Mouse (Mus musculus): ENCODE results near the gene Grb7.
A peak's percentile ranks its signal among the peaks of the same experiment; 100 is the strongest.

Gene Grb7

DNA sequence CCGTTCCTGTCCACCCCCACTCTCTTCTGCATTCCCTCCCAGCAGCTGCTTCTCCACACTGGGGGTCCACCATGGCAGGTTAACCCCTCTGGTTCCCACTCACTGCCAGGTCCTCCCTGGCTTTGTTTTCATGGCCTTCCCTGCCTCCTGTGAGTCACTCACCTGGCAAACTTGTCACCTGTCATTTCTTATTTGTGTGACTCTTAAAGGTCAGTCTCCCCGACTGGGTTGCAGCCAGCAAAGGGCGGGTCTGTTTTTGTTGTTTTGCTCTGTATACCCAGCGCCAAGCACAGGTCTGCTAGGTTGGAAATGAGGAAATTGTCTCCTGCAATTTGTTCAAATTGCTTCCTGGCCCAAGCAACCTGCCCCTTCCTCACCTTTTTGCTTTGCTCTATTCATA lies 515 bp upstream of the Grb7 start:
- no peak for DNase-seq (ENCODE audit: low spot score in 2 of 2)

DNA sequence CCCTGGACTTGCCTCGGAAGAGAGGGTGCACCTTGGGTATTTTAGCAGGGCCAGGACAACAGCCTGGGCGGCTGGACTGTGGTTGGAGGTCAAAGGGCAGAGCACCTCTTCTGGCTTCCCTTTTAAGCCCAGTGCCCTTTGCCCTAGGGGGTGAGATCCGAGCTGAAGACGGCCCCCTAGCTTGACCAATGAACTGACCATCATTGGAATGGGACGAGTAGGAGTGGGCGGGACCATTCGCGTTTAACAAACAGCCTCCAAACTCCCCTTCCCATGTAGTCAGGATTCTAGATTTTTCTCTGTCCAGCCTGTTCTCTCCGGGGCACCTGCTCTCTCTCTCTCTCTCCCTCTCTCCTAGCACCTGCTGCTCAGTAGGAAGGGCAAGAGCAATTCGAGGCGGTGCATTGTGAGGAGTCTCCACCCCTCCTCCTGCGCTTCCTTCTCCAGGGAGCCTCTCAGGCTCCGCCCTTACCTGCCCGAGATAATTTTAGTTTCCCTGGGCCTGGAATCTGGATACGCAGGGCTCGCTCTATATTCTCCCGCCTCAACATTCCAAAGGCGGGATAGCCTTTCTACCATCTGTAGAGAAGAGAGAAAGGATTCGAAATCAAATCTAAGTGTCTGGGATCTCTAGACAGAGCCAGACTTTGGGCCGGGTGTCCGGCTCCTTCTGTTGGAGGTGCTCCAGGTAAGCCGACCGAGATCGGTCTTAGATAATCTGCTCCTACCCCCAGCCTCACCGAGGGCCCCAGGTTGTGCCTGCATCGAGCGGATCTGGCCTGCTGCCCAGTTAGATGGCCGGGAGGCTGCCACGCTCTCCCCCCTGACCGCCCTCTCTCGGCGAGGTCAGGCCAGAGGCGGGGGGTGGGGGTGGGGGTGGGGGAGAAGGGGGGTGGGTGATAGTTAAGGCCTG lies 624 bp downstream of the Grb7 start:
- DNase-seq (ENCODE audit: low spot score in 2 of 2) = no peak

DNA sequence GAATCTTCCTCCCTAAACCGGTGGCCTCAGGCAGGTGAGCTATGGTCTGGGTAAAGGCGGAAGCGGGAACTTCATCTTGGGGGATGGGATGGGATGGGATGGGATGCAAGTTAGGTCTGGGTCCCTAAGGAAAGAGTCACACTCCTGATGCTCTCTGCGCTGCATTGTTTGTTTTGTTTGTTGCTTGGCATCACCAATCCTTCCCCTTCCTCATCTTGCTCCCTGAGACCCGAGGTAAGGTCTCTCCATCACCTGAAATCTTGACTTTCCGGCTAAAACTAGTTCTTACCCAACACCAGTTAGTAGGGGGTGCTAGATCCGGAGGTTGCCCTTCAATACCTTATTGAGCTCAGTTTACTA lies 1.3 kb downstream of the Grb7 start:
- DNase-seq (ENCODE audit: low spot score in 2 of 2) = no peak

DNA sequence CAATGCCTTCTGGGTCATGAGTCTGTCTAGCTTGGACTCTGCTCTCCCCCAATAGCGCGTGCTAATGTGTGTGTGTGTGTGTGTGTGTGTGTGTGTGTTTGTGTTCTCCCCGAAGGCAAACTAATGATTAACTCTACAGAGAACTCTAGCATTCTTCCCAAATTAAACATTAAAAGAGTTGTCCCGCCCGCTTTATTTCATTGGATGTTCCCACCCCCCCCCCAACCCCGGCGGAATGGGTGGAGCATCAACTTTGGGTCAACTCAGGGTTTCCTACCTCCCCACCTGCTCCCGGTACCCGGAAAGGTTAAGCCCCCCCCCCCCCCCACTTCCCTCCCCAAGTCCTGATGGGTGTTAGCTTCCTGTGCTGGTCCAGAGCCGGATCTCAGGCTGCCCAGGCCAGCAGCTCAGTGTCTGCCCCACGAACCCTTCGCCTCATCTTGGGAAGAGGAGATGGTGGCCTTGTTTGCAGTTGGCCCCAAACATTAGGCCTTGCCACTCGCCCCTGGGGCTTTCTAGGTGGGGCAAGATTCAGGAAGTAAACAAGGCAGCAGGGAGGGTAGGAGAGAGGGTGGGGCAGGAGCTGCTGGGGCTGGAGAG lies 2.1 kb downstream of the Grb7 start:
- no peak for DNase-seq (ENCODE audit: low spot score in 2 of 2)

DNA sequence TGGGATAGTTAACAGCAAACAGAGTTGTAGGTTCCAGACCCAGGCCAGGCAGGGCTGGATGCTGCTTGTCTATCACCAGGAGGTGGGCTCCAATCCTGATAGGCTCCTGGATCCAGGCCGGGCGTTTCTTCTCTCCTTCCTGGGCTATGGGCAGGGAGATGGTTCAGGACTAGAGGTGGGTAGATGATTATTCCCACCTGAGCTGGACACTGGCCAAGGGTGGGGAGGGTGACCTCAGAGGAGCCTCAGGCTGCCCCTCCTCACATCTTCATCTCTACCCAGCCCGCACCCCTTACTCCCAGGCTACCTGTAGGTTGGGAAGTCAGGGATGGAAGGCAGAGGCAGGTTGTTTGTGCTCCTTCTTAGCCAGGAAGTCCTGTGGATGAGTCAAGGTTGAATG lies 3.2 kb downstream of the Grb7 start:
- DNase-seq (ENCODE audit: low spot score in 2 of 2) = no peak

DNA sequence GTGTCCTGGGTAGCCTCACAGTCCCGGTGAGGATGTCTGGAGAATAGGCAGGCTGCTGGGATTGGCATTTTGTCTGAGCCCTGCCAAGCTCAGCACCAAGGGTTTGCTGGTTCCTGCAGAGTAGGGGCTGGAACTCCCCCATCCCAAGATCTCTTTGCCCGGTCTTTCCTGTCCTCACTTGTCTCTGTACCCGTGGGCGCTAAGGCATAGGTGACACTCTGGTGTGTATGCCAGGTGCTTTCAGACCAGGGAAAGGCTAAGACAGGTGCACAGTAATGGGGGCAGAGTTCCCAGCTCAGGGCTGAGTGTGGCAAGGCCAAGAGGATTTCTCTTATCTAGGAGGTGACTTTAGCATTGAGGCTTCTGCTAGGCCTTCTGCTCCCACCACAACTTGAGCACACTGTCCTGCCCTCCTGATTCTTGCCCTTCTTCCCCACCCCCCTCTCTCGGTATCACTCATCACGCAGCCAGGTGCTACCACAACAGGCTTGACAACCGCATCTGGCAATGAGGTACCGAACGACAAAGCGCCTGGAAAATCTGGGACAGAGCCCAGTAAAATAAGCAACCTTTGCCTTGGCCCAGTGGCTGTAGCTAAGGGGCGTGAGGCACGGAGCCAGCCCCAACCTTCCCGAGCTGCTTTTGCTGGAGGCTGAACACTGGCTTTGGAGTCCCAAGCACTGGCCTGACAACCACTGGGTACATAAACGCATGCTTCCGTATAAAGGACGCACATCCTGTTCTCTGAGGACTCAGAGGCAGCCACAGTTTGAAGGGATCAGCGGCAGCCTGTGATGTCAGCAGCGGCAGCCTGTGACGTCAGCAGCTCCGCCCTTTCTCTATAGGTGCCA lies 4.0 kb downstream of the Grb7 start:
- no peak for DNase-seq (ENCODE audit: low spot score in 2 of 2)

DNA sequence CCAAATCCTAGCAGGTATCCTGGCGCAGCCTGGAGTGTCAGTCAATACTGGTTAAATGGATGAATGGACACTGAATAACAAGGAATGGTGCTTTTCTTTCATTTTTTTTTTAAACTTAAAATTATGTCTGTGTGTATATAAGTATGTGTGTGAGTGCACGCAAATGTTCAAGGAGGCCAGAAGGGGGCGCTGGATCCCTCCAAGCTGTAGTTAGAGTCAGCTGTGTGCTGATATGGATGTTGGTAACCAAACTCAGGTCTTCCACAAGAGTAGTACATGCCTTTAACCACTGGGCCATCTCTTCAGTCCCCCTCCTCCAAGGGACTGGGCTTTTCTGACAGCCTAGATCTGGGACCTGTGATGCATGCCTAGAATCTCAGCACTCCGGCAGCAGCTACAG lies 9.3 kb downstream of the Grb7 start:
- DNase-seq (ENCODE audit: low spot score in 2 of 2) = no peak

DNA sequence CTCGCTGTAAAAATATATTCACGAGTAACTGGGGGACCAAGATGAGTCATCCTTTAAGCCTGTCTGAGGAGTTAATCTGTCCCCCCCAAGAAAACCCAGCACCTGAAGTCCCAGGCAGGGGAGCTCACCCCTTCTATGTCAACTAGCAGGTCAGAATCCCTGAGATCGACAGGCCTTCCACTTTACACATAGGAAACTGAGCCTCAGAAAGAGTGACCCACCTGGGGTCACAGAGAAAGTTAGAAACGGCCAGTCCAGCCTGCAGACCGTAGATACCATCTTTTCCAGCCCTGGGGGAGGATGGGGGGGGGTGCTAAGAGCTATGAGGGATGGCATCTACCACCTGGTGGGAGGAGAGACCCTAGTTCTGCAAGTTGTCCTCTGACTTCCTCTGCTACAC lies 10.4 kb downstream of the Grb7 start:
- no peak for DNase-seq (ENCODE audit: low spot score in 2 of 2)

DNA sequence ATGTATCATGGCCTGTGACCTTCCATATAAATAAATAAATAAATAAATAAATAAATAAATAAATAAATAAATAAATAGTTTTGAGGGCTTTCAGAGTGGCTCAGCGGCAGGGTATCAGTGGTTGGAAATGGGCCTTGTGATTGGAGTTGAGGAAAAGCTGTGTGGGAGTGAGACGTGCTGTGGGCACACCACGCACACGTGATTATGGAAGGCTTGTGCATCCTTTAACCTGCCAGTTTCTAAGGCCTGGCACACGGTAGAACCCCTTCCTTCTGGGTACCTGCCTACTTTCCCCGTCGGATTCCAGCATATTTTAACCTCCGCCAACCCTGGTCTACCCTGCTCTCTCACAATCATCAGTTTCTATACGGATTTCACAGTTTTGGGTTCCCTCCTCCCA lies 10.8 kb downstream of the Grb7 start:
- DNase-seq (ENCODE audit: low spot score in 2 of 2) = no peak

DNA sequence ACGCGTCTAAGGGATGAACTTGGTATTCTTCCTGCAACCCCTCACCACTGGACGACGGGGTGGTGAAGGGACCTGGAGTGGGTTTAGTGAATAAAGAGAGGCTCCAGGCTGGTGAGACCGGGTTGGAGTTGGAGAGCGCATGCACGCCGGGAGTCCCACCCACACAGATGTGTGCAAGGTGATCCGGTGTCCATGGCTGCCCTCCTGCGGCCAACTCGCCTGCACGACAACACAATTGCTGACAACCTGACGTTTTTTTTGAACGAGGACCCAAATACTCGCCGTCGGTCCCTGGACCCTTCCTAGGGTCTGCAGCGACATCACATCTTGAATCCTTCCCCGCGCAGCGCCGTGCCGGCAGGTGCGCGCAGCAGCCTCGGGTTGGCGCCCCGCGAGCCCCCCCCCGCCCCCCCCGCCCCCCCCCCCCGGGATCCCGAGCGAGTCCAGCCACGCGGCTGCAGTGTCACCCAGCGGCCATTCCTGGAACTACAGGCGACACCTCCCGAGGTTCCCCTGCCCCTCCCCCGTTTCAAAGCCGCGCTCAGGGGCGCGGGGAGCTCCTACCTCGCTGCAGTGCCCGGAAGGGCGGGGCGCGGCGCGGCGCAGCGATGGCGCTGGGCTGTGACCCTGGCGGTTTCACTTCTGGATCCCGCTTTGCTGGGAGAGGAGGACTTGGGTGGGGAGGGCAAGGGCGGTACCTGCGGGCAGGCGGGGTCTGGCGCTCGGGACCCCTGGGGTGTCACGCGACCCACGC lies 11.3 kb downstream of the Grb7 start:
- DNase-seq (ENCODE audit: low spot score in 2 of 2) = peak; percentile 56 to 59

DNA sequence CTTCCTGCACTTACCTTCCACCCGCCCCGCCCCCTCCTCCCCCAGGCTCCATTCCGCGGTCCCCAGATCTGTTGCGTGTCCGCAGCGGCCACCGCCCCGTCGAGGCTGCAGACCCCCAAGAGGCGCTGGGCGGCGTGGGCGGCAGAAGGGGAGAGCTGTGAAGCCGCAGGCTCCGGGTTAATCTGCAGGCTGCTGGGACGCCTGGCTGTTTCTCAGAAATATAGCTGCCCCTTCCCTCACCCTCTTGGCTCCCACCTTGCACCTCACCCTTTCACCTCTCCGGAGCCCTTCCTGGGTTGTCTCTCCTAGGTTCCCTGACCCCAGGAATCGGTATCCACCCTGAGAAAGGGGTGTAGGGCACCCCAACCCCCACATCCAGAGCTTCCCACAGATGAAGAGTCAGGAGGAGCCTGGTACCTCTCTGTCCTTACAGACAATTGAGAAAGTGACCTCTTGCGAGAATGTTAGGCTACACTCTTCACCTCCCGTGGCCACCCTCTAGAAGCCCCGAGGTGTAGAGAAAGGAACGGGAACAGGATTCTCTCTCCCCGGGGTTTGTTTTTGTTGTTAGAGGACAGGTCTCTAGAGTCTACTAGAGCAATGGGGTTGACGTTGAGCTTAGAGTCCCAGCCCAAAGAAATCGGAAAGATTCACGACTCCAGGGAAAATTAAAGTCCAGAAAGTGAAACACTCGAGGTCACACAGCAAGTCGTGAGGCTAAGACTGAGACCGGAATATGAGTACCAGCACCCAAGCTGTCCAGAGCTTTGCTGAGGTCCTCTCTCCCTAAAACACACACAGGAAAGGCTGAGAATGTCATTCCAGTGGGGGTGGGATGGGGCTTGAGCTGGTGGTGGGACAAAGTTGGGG lies 12.2 kb downstream of the Grb7 start:
- DNase-seq (ENCODE audit: low spot score in 2 of 2) = no peak

DNA sequence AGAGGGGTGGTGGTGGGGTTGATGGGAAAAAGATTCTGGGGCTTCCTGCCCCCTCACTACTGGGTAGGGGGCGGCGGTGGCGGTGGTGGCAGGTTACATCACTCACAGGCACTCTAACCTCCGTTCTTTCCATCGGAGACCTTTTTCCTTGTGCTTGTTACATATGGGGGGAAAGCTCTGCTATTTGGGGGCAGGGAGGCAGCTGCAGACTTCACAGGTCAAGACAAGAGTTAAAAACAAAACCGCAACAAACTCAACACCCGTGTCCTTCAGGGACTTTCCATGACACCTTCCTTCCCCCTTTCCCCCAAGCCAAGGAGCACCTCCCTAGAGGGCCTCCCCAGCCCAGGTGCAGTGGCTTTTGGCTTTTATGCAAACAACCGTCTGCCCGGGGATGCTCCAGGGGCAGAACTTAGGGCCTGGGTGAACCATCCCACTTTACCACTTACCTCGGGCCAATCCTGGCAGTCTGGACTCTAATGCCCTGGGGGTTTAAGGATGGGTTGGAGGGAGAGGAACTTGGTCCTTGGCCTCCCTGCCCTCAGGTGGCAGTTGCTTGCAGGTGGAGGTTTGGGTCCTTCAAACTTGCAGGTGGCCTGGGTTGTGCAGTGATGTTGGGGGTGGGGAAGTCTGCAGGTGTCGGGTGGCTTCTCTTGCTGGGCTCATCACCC lies 13.0 kb downstream of the Grb7 start:
- DNase-seq (ENCODE audit: low spot score in 2 of 2) = no peak

DNA sequence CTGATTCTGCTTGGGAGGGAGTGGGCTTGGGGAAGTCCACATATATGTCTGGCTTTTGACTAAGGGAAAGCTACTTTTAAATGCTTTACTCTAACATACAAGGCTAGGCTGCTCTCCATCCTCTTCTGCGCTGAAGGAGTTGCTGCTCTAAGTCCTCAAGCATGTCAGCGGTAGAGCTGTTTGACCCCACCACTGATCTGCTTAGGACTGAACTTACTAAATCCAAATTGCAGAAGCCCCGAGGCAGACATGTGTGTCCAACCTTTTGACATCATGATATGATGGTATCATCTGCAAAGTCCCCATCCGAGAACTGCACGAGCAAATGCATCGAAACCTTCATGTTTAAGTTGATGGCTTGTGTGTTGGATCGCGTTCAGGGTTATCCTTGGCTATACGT lies 13.7 kb downstream of the Grb7 start:
- DNase-seq (ENCODE audit: low spot score in 2 of 2) = no peak

DNA sequence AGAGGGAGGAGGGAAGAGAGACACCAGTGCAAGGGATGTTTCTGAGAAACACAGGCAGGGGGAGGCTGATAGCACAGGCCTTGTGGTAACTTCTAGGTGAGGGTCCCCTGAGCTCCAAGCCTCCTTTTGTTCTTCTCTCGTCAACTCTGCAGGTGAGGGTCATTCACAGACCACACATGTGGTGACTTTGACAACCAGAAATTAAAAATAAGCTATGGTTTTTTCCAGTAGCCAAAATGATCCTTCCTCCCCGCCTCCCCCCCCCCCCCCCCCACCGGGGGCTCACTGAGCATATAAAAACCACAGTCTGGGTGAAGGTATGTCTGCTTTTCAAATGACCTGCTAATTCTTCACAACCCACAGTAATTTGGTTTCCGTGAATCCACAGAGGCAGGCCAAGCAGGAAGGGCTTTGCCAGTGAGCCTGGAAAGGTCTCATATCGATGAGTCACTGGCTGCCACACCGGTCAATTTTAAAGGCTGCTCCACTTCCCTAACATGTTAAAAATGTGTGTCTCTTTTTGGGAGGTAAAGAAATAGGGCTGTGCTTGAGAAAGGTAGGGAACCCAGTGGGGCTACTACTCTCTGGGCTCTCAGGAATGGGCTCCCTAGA lies 15.0 kb downstream of the Grb7 start:
- DNase-seq (ENCODE audit: low spot score in 2 of 2) = no peak

DNA sequence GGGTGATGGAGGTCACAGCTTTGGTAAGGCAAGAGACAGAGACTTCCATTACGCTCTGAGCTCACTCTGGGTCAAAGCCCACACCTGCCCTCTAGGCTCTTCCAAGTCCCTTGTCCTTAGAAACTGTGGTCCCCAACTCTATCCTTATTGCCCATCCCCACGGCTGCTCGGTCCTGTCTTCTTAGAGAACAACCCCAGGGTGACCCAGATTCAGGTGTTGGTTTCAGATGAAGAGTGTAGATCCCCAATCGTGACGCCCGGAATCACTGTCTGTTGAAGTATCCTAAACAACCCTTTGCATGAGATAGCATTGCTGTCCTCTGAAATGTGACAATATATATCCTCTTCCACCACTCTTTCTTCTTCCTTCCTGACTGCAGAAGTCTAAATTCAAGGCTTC lies 16.1 kb downstream of the Grb7 start:
- DNase-seq (ENCODE audit: low spot score in 2 of 2) = no peak

DNA sequence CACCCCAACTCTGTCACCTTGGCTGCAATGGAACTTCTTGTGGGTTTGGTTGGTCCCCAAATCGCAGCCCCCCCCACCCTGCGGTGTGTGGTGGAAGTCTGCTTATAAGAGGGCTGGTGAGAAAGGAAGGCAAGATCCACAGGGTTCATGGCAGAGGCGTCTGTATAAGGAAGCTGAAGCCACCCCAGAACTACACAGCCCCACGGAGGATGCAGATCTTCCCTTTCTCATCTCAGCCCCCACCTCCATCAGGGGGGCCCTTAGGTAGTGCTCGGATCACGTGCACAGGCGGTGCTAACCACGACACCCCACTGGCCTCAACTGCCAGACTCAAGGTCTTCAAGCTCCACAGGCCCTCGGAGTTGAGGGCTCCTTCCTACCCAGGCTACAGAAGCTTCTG lies 17.7 kb downstream of the Grb7 start:
- no peak for DNase-seq (ENCODE audit: low spot score in 2 of 2)

DNA sequence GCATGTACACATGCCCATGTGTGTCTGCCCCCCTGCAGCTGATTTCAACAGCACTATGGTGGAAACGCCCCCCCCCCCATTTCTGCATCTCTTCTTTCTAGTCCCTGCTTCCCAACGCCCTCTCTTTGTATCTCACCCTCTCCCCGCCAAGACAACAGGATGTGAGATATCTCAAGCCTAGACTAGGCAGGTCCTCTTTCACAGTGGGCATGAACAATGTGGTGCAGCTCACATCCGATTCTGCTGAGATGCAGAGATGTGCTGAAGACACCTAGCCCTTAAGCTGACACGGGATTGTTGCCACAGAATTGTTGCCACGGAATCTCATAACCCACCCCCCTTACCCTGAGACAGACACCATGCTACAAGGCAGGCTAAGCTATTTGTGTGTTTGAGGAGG lies 18.3 kb downstream of the Grb7 start:
- no peak for DNase-seq (ENCODE audit: low spot score in 2 of 2)

DNA sequence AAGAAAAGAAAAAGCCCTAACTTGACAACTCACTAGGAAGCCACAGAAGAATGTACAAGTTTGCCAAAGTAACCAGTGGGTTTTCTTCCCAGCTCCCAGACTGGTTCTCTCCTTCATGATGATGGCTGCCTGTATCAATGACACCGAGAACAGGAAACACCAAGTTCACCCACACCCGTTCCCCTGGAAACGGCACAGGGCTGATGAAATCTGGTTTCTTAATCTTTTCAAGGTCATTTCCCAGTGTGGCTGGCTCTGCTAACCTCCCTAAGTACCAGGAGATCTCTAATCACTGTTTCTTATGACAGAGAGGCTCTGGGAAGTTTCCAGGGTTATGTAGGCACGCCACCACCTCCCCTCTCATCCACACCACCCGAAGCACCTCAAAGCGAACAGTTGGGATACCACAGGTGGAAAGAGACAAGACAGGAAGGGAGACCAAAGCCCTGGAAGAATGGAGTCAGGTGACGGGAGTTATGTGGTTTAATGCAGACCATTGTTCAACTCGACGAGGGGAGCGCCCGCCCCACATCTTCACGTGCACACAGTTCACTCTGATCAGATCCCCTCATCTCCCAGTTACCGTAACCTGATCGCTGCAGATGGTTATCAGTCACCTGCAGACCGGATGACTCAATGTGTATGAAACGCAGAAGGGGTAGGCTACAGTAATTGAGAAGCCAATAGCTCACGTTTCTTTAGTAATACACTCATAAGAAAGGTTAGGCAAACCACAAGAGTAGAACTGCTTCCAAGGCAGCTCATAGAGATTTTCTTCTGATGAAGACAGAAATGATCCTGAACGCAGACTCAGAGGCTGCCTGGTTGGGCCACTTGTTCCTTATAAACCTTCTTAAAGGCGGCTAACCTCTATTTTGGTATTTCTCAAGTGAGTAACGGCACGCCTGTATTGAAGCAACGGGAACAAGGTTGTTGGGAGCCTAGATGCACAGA lies 23.8 kb downstream of the Grb7 start:
- no peak for DNase-seq (ENCODE audit: low spot score in 2 of 2)

DNA sequence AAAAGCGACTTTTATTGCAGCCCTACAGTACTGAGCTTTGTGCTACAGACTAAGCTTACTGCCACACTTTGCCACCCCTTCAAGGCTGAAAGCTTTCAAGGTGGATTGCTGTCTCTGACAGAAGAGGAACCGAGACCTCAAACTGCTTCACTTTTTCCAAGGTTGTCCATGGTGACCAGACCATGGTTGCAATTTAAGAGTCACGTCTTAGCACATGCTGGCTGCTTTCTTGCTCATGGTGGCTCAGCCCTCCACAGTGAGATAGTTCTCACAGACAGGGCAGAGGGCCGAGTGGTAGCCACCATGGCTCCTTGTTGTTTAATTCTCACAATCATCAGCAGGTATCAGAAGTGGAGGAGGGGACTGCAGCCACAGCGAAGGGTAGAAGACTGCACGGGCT lies 24.6 kb downstream of the Grb7 start:
- no peak for DNase-seq (ENCODE audit: low spot score in 2 of 2)

All from right cerebral cortex, postnatal 36 days (tissue).